Mouse (Mus musculus): Measurements from ENCODE around the gene Abcc8. TPM values are rescaled to one million over a fixed set of nuclear protein-coding genes. Genes with fewer than 3 reads are reported as not detected.

Abcc8 gene
- polyA plus RNA-seq, 1 experiment, result not detected

- TF ChIP-seq CTCF (IDR thresholded peaks at IDR 0.05; ENCODE audit: low read depth, low read length) (no peak), POLR2A (IDR thresholded peaks at IDR 0.05; ENCODE audit: borderline replicate concordance, low read depth, low read length) (no peak)
- Histone ChIP-seq H3K27ac (ENCODE audit: insufficient read depth, low read depth, low read length) (no peak overlapping the region), H3K4me3 (ENCODE audit: insufficient read depth, low read length) (no peak overlapping the region), H3K4me1 (ENCODE audit: control insufficient read depth, insufficient read depth, low read length) (peaks cover 31% of the 10 kb centered on the region)
These were observed 47.6 kb downstream of the Abcc8 start for GRCm38 (mm10) chr7:46132229-46132628.

GRCm38 (mm10) chr7:46131806-46132205 is 48.0 kb downstream of the Abcc8 start:
- TF ChIP-seq CTCF (IDR thresholded peaks at IDR 0.05; ENCODE audit: low read depth, low read length) (no peak), POLR2A (IDR thresholded peaks at IDR 0.05; ENCODE audit: borderline replicate concordance, low read depth, low read length) (no peak)

GRCm38 (mm10) chr7:46131266-46131665 is 48.6 kb downstream of the Abcc8 start:
- TF ChIP-seq CTCF (IDR thresholded peaks at IDR 0.05; ENCODE audit: low read depth, low read length) (no peak), POLR2A (IDR thresholded peaks at IDR 0.05; ENCODE audit: borderline replicate concordance, low read depth, low read length) (0 out of 2 replicates have a peak, but pooled peaks have one; percentile 32)
- Histone ChIP-seq H3K27ac (ENCODE audit: insufficient read depth, low read depth, low read length) (no peak overlapping the region), H3K4me3 (ENCODE audit: insufficient read depth, low read length) (no peak overlapping the region), H3K4me1 (ENCODE audit: control insufficient read depth, insufficient read depth, low read length) (peaks cover 31% of the 10 kb centered on the region)

More at GRCm38 (mm10) chr7:46131806-46132205, 48.0 kb downstream of the Abcc8 start:
- H3K27ac ChIP-seq (ENCODE audit: insufficient read depth, low read depth, low read length), result no peak overlapping the region
- no peak overlapping the region for H3K4me3 ChIP-seq (ENCODE audit: insufficient read depth, low read length)
- peaks cover 31% of the 10 kb centered on the region for H3K4me1 ChIP-seq (ENCODE audit: control insufficient read depth, insufficient read depth, low read length)

- TF ChIP-seq POLR2A (IDR thresholded peaks at IDR 0.05; ENCODE audit: borderline replicate concordance, low read depth, low read length) (no peak), CTCF (IDR thresholded peaks at IDR 0.05; ENCODE audit: low read depth, low read length) (no peak)
- H3K27ac ChIP-seq (ENCODE audit: insufficient read depth, low read depth, low read length), result no peak overlapping the region
- no peak overlapping the region for H3K4me3 ChIP-seq (ENCODE audit: insufficient read depth, low read length)
- peaks cover 31% of the 10 kb centered on the region for H3K4me1 ChIP-seq (ENCODE audit: control insufficient read depth, insufficient read depth, low read length)
These were observed 49.1 kb downstream of the Abcc8 start for GRCm38 (mm10) chr7:46130723-46131122.

GRCm38 (mm10) chr7:46129463-46130179 is 50.2 kb downstream of the Abcc8 start:
- Histone ChIP-seq H3K4me3 (ENCODE audit: insufficient read depth, low read length) (no peak overlapping the region), H3K27ac (ENCODE audit: insufficient read depth, low read depth, low read length) (no peak overlapping the region), H3K4me1 (ENCODE audit: control insufficient read depth, insufficient read depth, low read length) (peaks cover 31% of the 10 kb centered on the region)
- TF ChIP-seq CTCF (IDR thresholded peaks at IDR 0.05; ENCODE audit: low read depth, low read length) (no peak), POLR2A (IDR thresholded peaks at IDR 0.05; ENCODE audit: borderline replicate concordance, low read depth, low read length) (no peak)

- H3K27ac ChIP-seq (ENCODE audit: insufficient read depth, low read depth, low read length), result no peak overlapping the region
- H3K4me3 ChIP-seq (ENCODE audit: insufficient read depth, low read length), result no peak overlapping the region
- H3K4me1 ChIP-seq (ENCODE audit: control insufficient read depth, insufficient read depth, low read length), result peaks cover 31% of the 10 kb centered on the region
- TF ChIP-seq CTCF (IDR thresholded peaks at IDR 0.05; ENCODE audit: low read depth, low read length), result no peak
- TF ChIP-seq POLR2A (IDR thresholded peaks at IDR 0.05; ENCODE audit: borderline replicate concordance, low read depth, low read length), result no peak
These were observed 51.6 kb downstream of the Abcc8 start for GRCm38 (mm10) chr7:46128196-46128595.

- Histone ChIP-seq H3K4me3 (ENCODE audit: insufficient read depth, low read length) (no peak overlapping the region), H3K27ac (ENCODE audit: insufficient read depth, low read depth, low read length) (no peak overlapping the region), H3K4me1 (ENCODE audit: control insufficient read depth, insufficient read depth, low read length) (peaks cover 9% of the 10 kb centered on the region)
- no peak for TF ChIP-seq CTCF (IDR thresholded peaks at IDR 0.05; ENCODE audit: low read depth, low read length)
- TF ChIP-seq POLR2A (IDR thresholded peaks at IDR 0.05; ENCODE audit: borderline replicate concordance, low read depth, low read length), result no peak
These were observed 54.5 kb downstream of the Abcc8 start for GRCm38 (mm10) chr7:46125340-46125739.

GRCm38 (mm10) chr7:46124460-46124859 is 55.4 kb downstream of the Abcc8 start:
- Histone ChIP-seq H3K4me1 (ENCODE audit: control insufficient read depth, insufficient read depth, low read length) (peaks cover 2% of the 10 kb centered on the region), H3K4me3 (ENCODE audit: insufficient read depth, low read length) (no peak overlapping the region), H3K27ac (ENCODE audit: insufficient read depth, low read depth, low read length) (no peak overlapping the region)
- no peak for TF ChIP-seq CTCF (IDR thresholded peaks at IDR 0.05; ENCODE audit: low read depth, low read length)

GRCm38 (mm10) chr7:46122964-46123363 is 56.9 kb downstream of the Abcc8 start:
- TF ChIP-seq CTCF (IDR thresholded peaks at IDR 0.05; ENCODE audit: low read depth, low read length), result no peak
- no peak for TF ChIP-seq POLR2A (IDR thresholded peaks at IDR 0.05; ENCODE audit: borderline replicate concordance, low read depth, low read length)
- H3K4me1 ChIP-seq (ENCODE audit: control insufficient read depth, insufficient read depth, low read length), result no peaks in the 10 kb centered on the region

GRCm38 (mm10) chr7:46117035-46117434 is 62.8 kb downstream of the Abcc8 start:
- no peak overlapping the region for H3K27ac ChIP-seq (ENCODE audit: insufficient read depth, low read depth, low read length)
- no peak overlapping the region for H3K4me3 ChIP-seq (ENCODE audit: insufficient read depth, low read length)
- peaks cover 2% of the 10 kb centered on the region for H3K4me1 ChIP-seq (ENCODE audit: control insufficient read depth, insufficient read depth, low read length)
- TF ChIP-seq CTCF (IDR thresholded peaks at IDR 0.05; ENCODE audit: low read depth, low read length) (no peak), POLR2A (IDR thresholded peaks at IDR 0.05; ENCODE audit: borderline replicate concordance, low read depth, low read length) (no peak)

More at GRCm38 (mm10) chr7:46122964-46123363, 56.9 kb downstream of the Abcc8 start:
- no peak overlapping the region for H3K4me3 ChIP-seq (ENCODE audit: insufficient read depth, low read length)
- no peak overlapping the region for H3K27ac ChIP-seq (ENCODE audit: insufficient read depth, low read depth, low read length)
